Mouse (Mus musculus) intestine, postnatal 0 days (tissue): ENCODE results near the gene Ticam1. TPM values are rescaled to one million over a fixed set of nuclear protein-coding genes. Genes with fewer than 3 reads are reported as not detected.

Source experiments
- ATAC-seq: fragments of 200-750 bp; cut with Nextera tagmentation; 2 replicates; pipeline ENCODE4 v1.8.0; 2017; ENCODE audit warnings: mild to moderate bottlenecking, moderate TSS enrichment, moderate library complexity
- H3K27ac ChIP-seq: fragments of 300-500 bp; sonication (generic); 2 replicates; pipeline ENCODE4 v1.5.1; 2014; ENCODE audit warnings: mild to moderate bottlenecking, low read depth, low read length, moderate library complexity
- H3K27me3 ChIP-seq: fragments of 300-500 bp; sonication (generic); replicated peaks from 2 replicates; pipeline ENCODE4 v1.6.1; 2014; ENCODE audit warnings: low read length, mixed read lengths; ENCODE audit not compliant: control insufficient read depth, insufficient read depth
- H3K36me3 ChIP-seq: fragments of 300-500 bp; sonication (generic); 2 replicates; pipeline ENCODE4 v1.6.1; 2014; ENCODE audit warnings: mild to moderate bottlenecking, moderate library complexity; ENCODE audit not compliant: control insufficient read depth, insufficient read depth
- H3K4me1 ChIP-seq: fragments of 300-500 bp; sonication (generic); replicated peaks from 2 replicates; pipeline ENCODE4 v1.6.1; 2014; ENCODE audit warnings: antibody characterized with exemption, low read length, mixed read lengths; ENCODE audit not compliant: control insufficient read depth, insufficient read depth
- H3K4me2 ChIP-seq: fragments of 300-500 bp; sonication (generic); replicated peaks from 2 replicates; pipeline ENCODE4 v1.6.1; 2014; ENCODE audit warnings: low read depth, mild to moderate bottlenecking, moderate library complexity
- H3K4me3 ChIP-seq: fragments of 300-500 bp; sonication (generic); 2 replicates; pipeline ENCODE4 v1.5.1; 2014; ENCODE audit warnings: low read depth, low read length
- H3K9ac ChIP-seq: fragments of 300-500 bp; sonication (generic); 2 replicates; pipeline ENCODE4 v1.6.1; 2014; ENCODE audit warnings: mild to moderate bottlenecking, low read depth, low read length
- H3K9me3 ChIP-seq: fragments of 300-500 bp; sonication (generic); 2 replicates; pipeline ENCODE4 v1.6.1; 2016; ENCODE audit warnings: mixed run types; ENCODE audit not compliant: control insufficient read depth
- CTCF ChIP-seq: sonication (generic); IDR thresholded peaks from 2 replicates; pipeline ENCODE4 v1.5.1; 2016; ENCODE audit warnings: low read depth, mild to moderate bottlenecking, control low read depth, antibody characterized with exemption, moderate library complexity
- WGBS: fragments of 180-500 bp; shearing (Covaris S2); extraction: QIAGEN DNeasy Blood & Tissue Kit; methylation state at CpG from one replicate; pipeline ENCODE4 v1.1.7; 2014; 5-methylcytosine and 5-hydroxymethylcytosine counted together
- polyA plus RNA-seq: library from polyadenylated mRNA; unstranded; fragments of >200 nt; fragmentation: Nextera tagmentation; extraction: Ambion mirVana; gene quantifications from 2 replicates; pipeline ENCODE4 v1.2.1, GENCODE M21; 2015

Gene Ticam1
- polyA plus RNA-seq, 1 experiment from 2014 or later = 15.8 TPM

DNA sequence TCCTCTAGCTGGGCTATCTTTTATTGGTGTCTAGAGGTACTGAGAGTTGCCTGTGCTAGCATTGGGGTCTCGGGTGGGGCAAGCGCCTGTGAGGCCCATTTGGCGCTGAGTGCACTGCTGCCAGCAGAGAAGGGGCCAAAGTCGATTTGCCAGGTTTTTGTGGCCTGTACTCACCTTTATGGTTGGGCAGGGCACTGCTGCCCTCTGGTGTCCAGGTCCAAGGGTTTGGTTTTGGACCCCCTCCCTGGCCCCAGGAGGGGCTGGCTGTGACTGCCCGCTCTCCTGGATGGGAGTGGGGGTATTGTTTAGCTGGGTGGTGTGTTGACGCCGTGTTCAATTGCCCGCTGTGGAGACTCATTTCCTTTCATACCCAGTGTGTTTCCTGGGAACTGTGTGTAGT lies 29.2 kb upstream of the Ticam1 start:
- peak; percentile 77 for TF ChIP-seq CTCF
- Histone ChIP-seq H3K4me3 (no peak overlapping the region), H3K36me3 (peaks cover 20% of the 10 kb centered on the region), H3K27ac (0 out of 2 replicates have a peak overlapping the region, but pooled peaks have one; percentile 35), H3K4me2 (peak overlapping the region; percentile 99), H3K9me3 (no peaks in the 10 kb centered on the region), H3K27me3 (no peaks in the 10 kb centered on the region), H3K4me1 (no peaks in the 10 kb centered on the region; the same call in 1 of the 2 replicates), H3K9ac (no peak overlapping the region)
- 30% methylated on average over 8 of the region's 8 CpGs for WGBS
- peak; percentile 42 for ATAC-seq

DNA sequence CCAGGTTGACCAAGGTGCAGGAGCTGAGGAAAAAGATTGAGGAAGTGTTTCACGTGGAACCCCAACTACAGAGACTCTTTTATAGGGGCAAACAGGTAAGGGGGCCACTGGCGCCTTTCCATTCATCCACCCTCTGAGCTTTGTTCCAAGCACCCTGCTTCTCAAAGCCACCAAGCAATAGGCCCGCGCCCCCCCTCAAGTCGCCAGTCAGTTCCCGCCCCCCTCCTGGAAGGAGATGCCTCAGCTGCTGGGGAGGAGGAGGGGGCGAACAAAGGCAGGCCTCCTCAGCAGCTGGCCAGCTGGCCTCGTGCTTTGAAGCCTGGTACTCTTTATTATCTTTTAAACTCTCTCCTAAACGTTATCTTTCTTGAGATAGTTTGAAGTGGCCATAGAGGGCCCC lies 28.6 kb upstream of the Ticam1 start:
- 18% methylated on average over 9 of the region's 9 CpGs for WGBS
- no peak for ATAC-seq
- peak overlapping the region; percentile 78 for H3K4me3 ChIP-seq
- no peaks in the 10 kb centered on the region; the same call in 1 of the 2 replicates for H3K4me1 ChIP-seq
- peak overlapping the region; percentile 99 for H3K4me2 ChIP-seq
- peaks cover 17% of the 10 kb centered on the region for H3K36me3 ChIP-seq
- H3K27me3 ChIP-seq = no peaks in the 10 kb centered on the region
- H3K27ac ChIP-seq = 0 out of 2 replicates have a peak overlapping the region, but pooled peaks have one; percentile 29
- TF ChIP-seq CTCF = no peak
- no peak overlapping the region for H3K9ac ChIP-seq
- H3K9me3 ChIP-seq = no peaks in the 10 kb centered on the region

DNA sequence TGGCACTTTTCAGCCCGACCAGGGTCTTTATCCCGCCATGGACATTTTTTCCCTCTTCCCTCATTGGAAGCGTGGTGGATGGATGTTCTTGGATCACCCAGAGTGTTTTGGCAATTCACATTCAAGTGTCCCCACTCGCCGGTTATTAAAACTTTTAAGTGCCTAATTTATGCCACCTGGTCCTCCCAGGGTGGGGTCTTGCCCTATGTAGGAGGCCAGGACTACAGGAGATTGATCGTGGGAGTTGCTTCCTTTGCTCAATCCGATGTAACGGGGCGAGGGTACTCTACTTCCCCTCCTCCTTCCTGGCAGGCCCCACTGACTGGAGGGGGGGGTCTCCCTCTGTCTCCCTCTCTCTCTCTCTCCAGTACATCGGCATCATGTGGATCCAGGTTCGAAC lies 28.1 kb upstream of the Ticam1 start:
- H3K4me1 ChIP-seq = no peaks in the 10 kb centered on the region; the same call in 1 of the 2 replicates
- no peaks in the 10 kb centered on the region for H3K9me3 ChIP-seq
- H3K4me2 ChIP-seq = peak overlapping the region; percentile 99
- TF ChIP-seq CTCF = no peak
- H3K4me3 ChIP-seq = peak overlapping the region; percentile 78
- H3K27ac ChIP-seq = no peak overlapping the region
- WGBS = 5% methylated on average over 11 of the region's 11 CpGs
- no peak for ATAC-seq
- no peaks in the 10 kb centered on the region for H3K27me3 ChIP-seq
- peak overlapping the region; percentile 58; the same call in 1 of the 2 replicates for H3K9ac ChIP-seq
- peaks cover 16% of the 10 kb centered on the region; the same call in 1 of the 2 replicates for H3K36me3 ChIP-seq

- Histone ChIP-seq H3K9ac (peak overlapping the region; percentile 58), H3K4me1 (no peaks in the 10 kb centered on the region; the same call in 1 of the 2 replicates), H3K27ac (peak overlapping the region; percentile 64; the same call in 1 of the 2 replicates), H3K4me2 (peak overlapping the region; percentile 99), H3K9me3 (no peaks in the 10 kb centered on the region), H3K27me3 (no peaks in the 10 kb centered on the region), H3K36me3 (peaks cover 10% of the 10 kb centered on the region; the same call in 1 of the 2 replicates), H3K4me3 (peak overlapping the region; percentile 78)
- peak; percentile 72 for ATAC-seq
- WGBS = under 1% methylated on average over 68 of the region's 68 CpGs
- no peak for TF ChIP-seq CTCF
Observed at GRCm38 (mm10) chr17:56303847-56304586, 27.4 kb upstream of the Ticam1 start.

DNA sequence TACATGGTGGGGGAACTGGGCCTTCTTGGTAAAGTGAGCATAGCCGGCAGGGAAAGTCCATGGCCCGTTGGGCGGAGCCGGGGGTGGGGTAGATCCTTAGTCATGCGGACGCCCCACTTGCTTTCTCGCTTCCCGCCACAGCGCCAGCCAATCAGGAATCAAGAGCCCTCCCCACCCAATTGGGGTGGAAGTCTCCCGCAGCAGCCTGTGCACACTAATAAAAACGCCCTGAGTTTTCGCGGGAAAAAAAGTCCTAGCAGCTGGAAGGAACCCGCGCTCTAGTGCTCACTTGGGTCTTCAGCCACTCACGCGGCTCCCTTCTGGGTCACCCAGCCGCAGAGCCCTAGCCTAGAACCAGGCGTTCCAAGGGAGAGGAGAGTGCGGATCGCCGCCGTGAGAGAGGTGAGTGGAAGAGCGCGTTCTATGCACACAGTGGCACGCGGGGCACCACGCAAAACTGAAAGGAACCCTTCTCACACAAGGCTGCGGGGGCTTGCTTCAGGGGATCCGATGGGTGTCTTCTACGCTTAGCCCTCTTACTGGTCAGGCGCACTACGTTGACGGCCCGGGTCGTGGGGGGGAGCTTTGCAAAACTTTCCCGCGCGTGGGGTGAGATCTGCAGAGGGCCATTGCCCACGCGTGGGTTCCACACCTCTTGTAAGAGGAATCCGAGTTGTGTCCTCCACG lies 26.7 kb upstream of the Ticam1 start, which contains the start of gene Uhrf1:
Gene Uhrf1, plus strand, starts transcription at position 162 of the 687 bp plus-strand sequence.
- H3K36me3 ChIP-seq = 0 out of 2 replicates have a peak, but pooled peaks cover 4% of the 10 kb centered on the region
- TF ChIP-seq CTCF = no peak
- peak within 1 kb of the TSS; percentile 78 for H3K4me3 ChIP-seq
- no peaks in the 10 kb centered on the region; the same call in 1 of the 2 replicates for H3K4me1 ChIP-seq
- WGBS = under 1% methylated on average over 43 of the region's 43 CpGs
- peak within 1 kb of the TSS; percentile 64 for H3K27ac ChIP-seq
- H3K4me2 ChIP-seq = peak within 1 kb of the TSS; percentile 99
- ATAC-seq = peak; percentile 58
- peak within 1 kb of the TSS; percentile 58 for H3K9ac ChIP-seq
- H3K27me3 ChIP-seq = no peaks in the 10 kb centered on the region
- no peaks in the 10 kb centered on the region for H3K9me3 ChIP-seq
